Mouse (Mus musculus) lung, postnatal 0 days (tissue): ENCODE data around the gene Ttll4.

Experiments used
- CTCF ChIP-seq: IDR thresholded peaks from 2 replicates; pipeline ENCODE4 v1.5.1; 2016; ENCODE audit warnings: antibody characterized with exemption, mild to moderate bottlenecking
- EP300 ChIP-seq: IDR thresholded peaks from 2 replicates; pipeline ENCODE4 v1.6.1; 2016; ENCODE audit warnings: antibody characterized with exemption, mild to moderate bottlenecking, control low read depth

DNA sequence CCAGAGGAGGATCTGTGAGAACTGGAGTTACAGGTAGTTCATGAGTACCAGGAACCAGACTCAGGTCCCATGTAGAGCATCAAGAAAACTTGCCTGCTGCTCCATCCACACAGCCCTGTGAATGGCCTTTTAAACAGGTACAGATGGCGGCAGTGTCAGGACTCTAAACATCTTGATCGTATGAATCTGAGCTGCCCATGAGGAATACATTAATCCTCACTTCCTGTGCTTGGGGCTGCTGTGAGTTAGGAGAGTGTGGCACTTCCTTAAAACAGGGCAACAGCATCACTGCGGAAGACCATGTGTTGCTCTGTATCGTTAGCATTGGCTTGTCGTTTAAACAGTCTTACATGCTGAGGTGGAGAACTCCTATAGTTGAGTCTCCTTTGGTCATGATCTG, 53.9 kb downstream of the Ttll4 start:
- TF ChIP-seq CTCF (no peak), EP300 (no peak)
